Mouse (Mus musculus) CH12.LX (cell line): ENCODE results near the gene Actl10. TPM values are rescaled to one million over a fixed set of nuclear protein-coding genes. Genes with fewer than 3 reads are reported as not detected.

Experiments used
- DNase-seq: peaks from one replicate; pipeline ENCODE4 v3.0.0-alpha.2; 2013; ENCODE audit errors: extremely low read depth
- H3K27ac ChIP-seq: 2 replicates; pipeline ENCODE4 v1.5.1; 2012; ENCODE audit warnings: low read depth, mild to moderate bottlenecking, control low read depth, moderate library complexity; ENCODE audit not compliant: insufficient read depth
- H3K27me3 ChIP-seq: replicated peaks from 2 replicates; pipeline ENCODE3; 2012; ENCODE audit warnings: inconsistent platforms
- H3K36me3 ChIP-seq, 2 experiments: replicated peaks in 1 of 2; 2 replicates each; pipeline versions ENCODE3 to v1.6.1; 2012; ENCODE audit warnings: inconsistent platforms in 1 of 2, low read length in 1 of 2, mild to moderate bottlenecking in 1 of 2, mixed read lengths in 1 of 2, moderate library complexity in 1 of 2; ENCODE audit not compliant: control insufficient read depth in 1 of 2, insufficient read depth in 1 of 2
- H3K4me1 ChIP-seq, 2 experiments: 2 replicates each; pipeline ENCODE4 v1.6.1; 2012; ENCODE audit warnings: inconsistent platforms in 1 of 2, moderate library complexity in 1 of 2; ENCODE audit not compliant: insufficient read depth in 2 of 2, control insufficient read depth in 1 of 2
- H3K4me2 ChIP-seq: 2 replicates; pipeline ENCODE4 v1.6.1; 2012; ENCODE audit warnings: low read depth, mild to moderate bottlenecking, control low read depth; ENCODE audit not compliant: poor library complexity, insufficient read depth, severe bottlenecking
- H3K4me3 ChIP-seq, 3 experiments: fragments of 150-350 bp in 1 of 3; sonication (generic) in 1 of 3; replicated peaks in 1 of 3; 2 replicates each; pipeline versions ENCODE3 to v1.5.1; 2011 to 2012; ENCODE audit warnings: low read depth in 2 of 3, low read length in 2 of 3, mild to moderate bottlenecking in 2 of 3, moderate library complexity in 2 of 3, control low read depth in 1 of 3, improper control_type of control experiment in 1 of 3, inconsistent platforms in 1 of 3, mixed read lengths in 1 of 3; ENCODE audit not compliant: poor library complexity in 1 of 3
- H3K79me2 ChIP-seq: replicated peaks from 2 replicates; pipeline ENCODE4 v1.6.1; 2012; ENCODE audit warnings: mild to moderate bottlenecking, moderate library complexity; ENCODE audit not compliant: control insufficient read depth, poor library complexity, insufficient read depth, severe bottlenecking; ENCODE audit errors: extremely low read depth
- H3K9ac ChIP-seq: 2 replicates; pipeline ENCODE4 v1.6.1; 2012; ENCODE audit warnings: low read depth, mild to moderate bottlenecking, control low read depth, moderate library complexity; ENCODE audit not compliant: insufficient read depth
- H3K9me3 ChIP-seq: replicated peaks from 2 replicates; pipeline ENCODE3; 2012; ENCODE audit warnings: low read length, inconsistent platforms, mixed read lengths
- CHD1 ChIP-seq: IDR thresholded peaks from 2 replicates; pipeline ENCODE4 v1.6.1; 2012; ENCODE audit warnings: low read depth, low read length, improper control_type of control experiment, inconsistent platforms
- E2F4 ChIP-seq: IDR thresholded peaks from 2 replicates; pipeline ENCODE4 v1.6.1; 2011; ENCODE audit warnings: low read depth, low read length, improper control_type of control experiment; ENCODE audit not compliant: insufficient replicate concordance
- EP300 ChIP-seq: IDR thresholded peaks from 2 replicates; pipeline ENCODE4 v1.6.1; 2011; ENCODE audit warnings: low read length, improper control_type of control experiment
- ETS1 ChIP-seq: conservative IDR thresholded peaks from 2 replicates; pipeline ENCODE4 v1.6.1; 2012; ENCODE audit warnings: low read depth, mild to moderate bottlenecking, inconsistent platforms, low read length, improper control_type of control experiment, moderate library complexity
- HCFC1 ChIP-seq: IDR thresholded peaks from 2 replicates; pipeline ENCODE4 v1.6.1; 2012; ENCODE audit warnings: low read depth, mild to moderate bottlenecking, inconsistent platforms, low read length, improper control_type of control experiment
- IRF4 ChIP-seq: IDR thresholded peaks from 2 replicates; pipeline ENCODE4 v1.6.1; 2014; ENCODE audit warnings: low read depth, mild to moderate bottlenecking, inconsistent platforms, low read length, improper control_type of control experiment
- MAFK ChIP-seq: IDR thresholded peaks from 2 replicates; pipeline ENCODE4 v1.6.1; 2011; ENCODE audit warnings: low read length, improper control_type of control experiment; ENCODE audit not compliant: insufficient replicate concordance
- MAX ChIP-seq: IDR thresholded peaks from 2 replicates; pipeline ENCODE4 v1.6.1; 2011; ENCODE audit warnings: low read length, improper control_type of control experiment
- MAZ ChIP-seq: IDR thresholded peaks from 2 replicates; pipeline ENCODE4 v1.6.1; 2012; ENCODE audit warnings: low read depth, mild to moderate bottlenecking, inconsistent platforms, low read length, improper control_type of control experiment, moderate library complexity
- MEF2A ChIP-seq: IDR thresholded peaks from 2 replicates; pipeline ENCODE4 v1.6.1; 2014; ENCODE audit warnings: low read depth, mild to moderate bottlenecking, inconsistent platforms, low read length, improper control_type of control experiment, borderline replicate concordance
- MXI1 ChIP-seq: IDR thresholded peaks from 2 replicates; pipeline ENCODE4 v1.6.1; 2011; ENCODE audit warnings: mild to moderate bottlenecking, low read depth, low read length, improper control_type of control experiment
- MYC ChIP-seq: IDR thresholded peaks from 2 replicates; pipeline ENCODE4 v1.6.1; 2011; ENCODE audit warnings: low read depth, mild to moderate bottlenecking, improper control_type of control experiment, low read length
- NELFE ChIP-seq: IDR thresholded peaks from 2 replicates; pipeline ENCODE4 v1.6.1; 2011; ENCODE audit warnings: low read depth, low read length, improper control_type of control experiment
- PAX5 ChIP-seq: IDR thresholded peaks from 2 replicates; pipeline ENCODE4 v1.6.1; 2012; ENCODE audit warnings: low read length, inconsistent platforms, mixed read lengths
- POLR2A ChIP-seq: IDR thresholded peaks from 2 replicates; pipeline ENCODE4 v1.6.1; 2011; ENCODE audit warnings: low read depth, mild to moderate bottlenecking, improper control_type of control experiment, low read length
- RAD21 ChIP-seq: IDR thresholded peaks from 2 replicates; pipeline ENCODE4 v1.6.1; 2011; ENCODE audit warnings: low read depth, mild to moderate bottlenecking, low read length, improper control_type of control experiment, moderate library complexity
- SIN3A ChIP-seq: IDR thresholded peaks from 2 replicates; pipeline ENCODE4 v1.6.1; 2012; ENCODE audit warnings: low read length, improper control_type of control experiment, inconsistent platforms
- UBTF ChIP-seq: IDR thresholded peaks from 2 replicates; pipeline ENCODE4 v1.6.1; 2012; ENCODE audit warnings: low read depth, mild to moderate bottlenecking, inconsistent platforms, low read length, improper control_type of control experiment, moderate library complexity
- USF1 ChIP-seq: IDR thresholded peaks from 2 replicates; pipeline ENCODE4 v1.6.1; 2014; ENCODE audit warnings: low read depth, mild to moderate bottlenecking, inconsistent platforms, low read length, improper control_type of control experiment
- ZKSCAN1 ChIP-seq: IDR thresholded peaks from 2 replicates; pipeline ENCODE4 v1.6.1; 2012; ENCODE audit warnings: low read depth, inconsistent platforms, low read length, improper control_type of control experiment, borderline replicate concordance
- dilution Hi-C: fragments of 300-500 bp; cut with MboI; formaldehyde crosslinking; loops from 2 replicates; pipeline ENCODE4 v1.14.3; 2020; ENCODE audit warnings: low sequenced_read_pairs; ENCODE audit not compliant: extremely low pct_unique_long_range_greater_than_20kb, extremely low pct_ligation_motif_present
- in situ Hi-C: fragments of 300-500 bp; cut with MboI; formaldehyde crosslinking; loops from 3 replicates; pipeline ENCODE4 v1.14.3; 2019; ENCODE audit warnings: low sequenced_read_pairs, low pct_ligation_motif_present, low pct_unique_long_range_greater_than_20kb, mixed read lengths
- polyA plus RNA-seq: library from polyadenylated mRNA; unstranded; fragments of >175 nt; gene quantifications from 2 replicates; pipeline ENCODE4 v1.2.1, GENCODE M21; 2012; ENCODE audit warnings: low read depth; ENCODE audit not compliant: insufficient read length
- total RNA-seq, 2 experiments: library from RNA; depleted of rRNA; stranded (reverse); fragments of 300-350 nt in 1 of 2; fragments of >200 nt in 1 of 2; gene quantifications; 2 replicates each; pipeline ENCODE4 v1.2.3; 2012 to 2014

Gene Actl10
- total and polyA plus RNA-seq, 3 experiments = 0.20 to 0.25 TPM; not detected in 1

- Histone ChIP-seq H3K4me1 (peaks cover 7 to 47% of the 10 kb centered on the region in 2 experiments), H3K36me3 (no peaks in the 10 kb centered on the region), H3K27ac (no peak overlapping the region), H3K4me2 (no peak overlapping the region), H3K27me3 (no peaks in the 10 kb centered on the region), H3K9ac (no peak overlapping the region), H3K4me3 (no peak overlapping the region), H3K79me2 (peaks cover 9% of the 10 kb centered on the region), H3K9me3 (no peaks in the 10 kb centered on the region)
- TF ChIP-seq NELFE = no peak
- TF ChIP-seq SIN3A = no peak
- no peak for TF ChIP-seq MAFK
- TF ChIP-seq UBTF = no peak
- no peak for TF ChIP-seq EP300
- no peak for TF ChIP-seq E2F4
- no peak for TF ChIP-seq MYC
- no peak for TF ChIP-seq POLR2A
- in situ Hi-C loops = no loop called here
- DNase-seq = no peak
- dilution Hi-C loops = no loop called here
These were observed 21.4 kb downstream of the Actl10 start for GRCm38 (mm10) chr2:154572996-154573395.

DNA sequence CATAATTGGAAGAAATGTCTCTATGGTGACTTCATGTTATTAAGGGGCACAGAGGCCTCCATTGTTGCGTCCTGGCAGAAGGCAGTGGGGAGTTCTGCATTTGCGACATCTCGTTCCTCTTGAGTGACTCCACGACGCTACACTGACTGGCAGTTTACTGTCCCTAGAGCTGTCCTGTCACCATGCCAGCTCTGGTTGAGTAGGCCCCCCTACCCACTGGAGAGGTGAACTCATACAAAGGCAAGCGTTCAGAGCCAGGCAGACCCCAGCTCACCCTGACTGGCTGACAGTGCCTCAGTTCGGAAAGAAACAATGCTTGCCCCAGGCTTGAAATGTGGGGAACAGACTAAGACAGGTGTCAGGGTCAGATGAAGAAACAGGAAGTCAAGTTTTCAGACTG, 22.7 kb downstream of the Actl10 start:
- dilution Hi-C loops (no loop called here), in situ Hi-C loops (no loop called here)
- no peak for TF ChIP-seq HCFC1
- no peak for TF ChIP-seq MAX
- no peak for TF ChIP-seq SIN3A
- TF ChIP-seq ETS1 = no peak
- TF ChIP-seq PAX5 = no peak
- TF ChIP-seq USF1 = no peak
- no peak for TF ChIP-seq NELFE
- no peak for TF ChIP-seq ZKSCAN1
- TF ChIP-seq MXI1 = no peak
- TF ChIP-seq POLR2A = no peak
- no peak for TF ChIP-seq IRF4
- no peak for TF ChIP-seq MAZ
- TF ChIP-seq EP300 = no peak
- TF ChIP-seq MEF2A = no peak
- TF ChIP-seq MYC = no peak
- no peak for TF ChIP-seq RAD21
- no peak for TF ChIP-seq CHD1
- Histone ChIP-seq H3K9me3 (no peaks in the 10 kb centered on the region), H3K27ac (no peak overlapping the region), H3K4me2 (no peak overlapping the region), H3K4me1 (peaks cover 7 to 43% of the 10 kb centered on the region in 2 experiments), H3K9ac (no peak overlapping the region), H3K36me3 (no peaks in the 10 kb centered on the region), H3K4me3 (no peak overlapping the region), H3K79me2 (no peaks in the 10 kb centered on the region), H3K27me3 (no peaks in the 10 kb centered on the region)
- peak; percentile 35 for DNase-seq
